Mouse (Mus musculus) hindbrain, embryonic 14.5 days (tissue): ENCODE measurements around the gene Pnp2. TPM values are rescaled to one million over a fixed set of nuclear protein-coding genes. Genes with fewer than 3 reads are reported as not detected.
"Not testable (repeated sequence)": the region's sequence is repeated elsewhere in the genome, so short reads cannot be mapped to it uniquely, and the experiment has no call there.

Experiments
- ATAC-seq: fragments of 200-750 bp; cut with Nextera tagmentation; 2 replicates; pipeline ENCODE4 v1.8.0; 2017; ENCODE audit warnings: moderate number of reproducible peaks, mild to moderate bottlenecking, moderate TSS enrichment, moderate library complexity; ENCODE audit not compliant: low FRiP score
- DNase-seq: peaks from one replicate; pipeline ENCODE4 v3.0.0-alpha.2; 2015; ENCODE audit warnings: low spot score
- H3K27ac ChIP-seq: fragments of 300-500 bp; sonication (generic); 2 replicates; pipeline ENCODE4 v1.5.1; 2014; ENCODE audit warnings: mild to moderate bottlenecking, moderate library complexity
- H3K27me3 ChIP-seq: fragments of 300-500 bp; sonication (generic); 2 replicates; pipeline ENCODE4 v1.6.1; 2014; ENCODE audit warnings: mild to moderate bottlenecking, low read length, mixed read lengths; ENCODE audit not compliant: control insufficient read depth, insufficient read depth
- H3K36me3 ChIP-seq: fragments of 300-500 bp; sonication (generic); replicated peaks from 2 replicates; pipeline ENCODE4 v1.6.1; 2014; ENCODE audit not compliant: control insufficient read depth, insufficient read depth
- H3K4me1 ChIP-seq: fragments of 300-500 bp; sonication (generic); replicated peaks from 2 replicates; pipeline ENCODE4 v1.6.1; 2014; ENCODE audit warnings: antibody characterized with exemption, low read length, mixed read lengths; ENCODE audit not compliant: control insufficient read depth, insufficient read depth
- H3K4me2 ChIP-seq: fragments of 300-500 bp; sonication (generic); replicated peaks from 2 replicates; pipeline ENCODE4 v1.6.1; 2014; ENCODE audit warnings: mild to moderate bottlenecking, moderate library complexity
- H3K4me3 ChIP-seq: fragments of 300-500 bp; sonication (generic); replicated peaks from 2 replicates; pipeline ENCODE4 v1.5.1; 2014; ENCODE audit warnings: mild to moderate bottlenecking, low read length
- H3K9ac ChIP-seq: fragments of 300-500 bp; sonication (generic); 2 replicates; pipeline ENCODE4 v1.6.1; 2014
- H3K9me3 ChIP-seq: fragments of 300-500 bp; sonication (generic); 2 replicates; pipeline ENCODE4 v1.6.1; 2016; ENCODE audit warnings: low read length; ENCODE audit not compliant: control insufficient read depth
- WGBS: fragments of 180-500 bp; shearing (Covaris S2); extraction: QIAGEN DNeasy Blood & Tissue Kit; methylation state at CpG from one replicate; pipeline ENCODE4 v1.1.7; 2014; 5-methylcytosine and 5-hydroxymethylcytosine counted together
- polyA plus RNA-seq: library from polyadenylated mRNA; unstranded; fragments of >200 nt; fragmentation: Nextera tagmentation; extraction: Ambion mirVana; gene quantifications from 2 replicates; pipeline ENCODE4 v1.2.1, GENCODE M21; 2014

The Pnp2 gene
- polyA plus RNA-seq, 1 experiment from 2014 or later: 1.1 TPM

DNA sequence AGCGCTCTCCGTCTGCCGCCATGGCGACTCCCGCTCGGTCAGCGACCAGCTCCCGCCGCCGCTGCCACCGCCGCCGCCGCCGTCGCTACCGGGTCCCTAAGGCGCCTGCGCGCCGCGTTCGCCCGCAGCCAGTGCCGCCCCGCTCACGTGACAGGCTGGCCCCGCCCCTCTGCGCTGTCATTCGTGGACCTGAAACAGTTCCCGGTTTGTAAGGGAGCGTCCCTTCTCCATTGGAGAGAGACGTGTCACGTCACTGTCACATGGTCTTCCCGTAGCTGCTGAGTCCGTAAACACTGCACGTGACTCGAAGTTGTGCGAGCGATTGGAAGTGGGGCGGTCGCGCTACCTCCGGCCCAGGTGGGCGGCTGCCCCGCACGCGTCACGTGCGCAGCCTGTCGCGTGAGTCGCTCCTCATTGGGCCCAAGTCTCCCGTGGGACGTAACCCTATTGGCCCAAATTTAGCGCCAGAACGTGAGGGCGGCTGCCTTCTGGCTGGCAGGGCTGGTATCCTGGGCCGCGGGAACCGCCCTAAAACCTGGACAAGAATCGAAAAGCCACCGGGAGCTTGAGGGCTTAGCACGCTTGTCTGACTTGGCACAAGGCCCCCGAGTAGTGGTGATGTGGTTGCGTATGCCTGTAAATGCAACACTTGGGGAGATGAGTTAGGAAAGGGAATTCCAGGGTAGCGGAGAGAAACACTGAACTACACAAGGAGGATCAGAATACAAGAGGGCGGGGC lies 24.9 kb upstream of the Pnp2 start, which contains the start of the genes Pip4p1 and Pnp:
Gene Pip4p1 (minus strand): TSS at position 103 of the 739 bp plus-strand sequence.
Gene Pnp (plus strand): TSS at position 329 of the 739 bp plus-strand sequence.
- Histone ChIP-seq H3K4me1 (peaks cover 23% of the 10 kb centered on the region), H3K36me3 (peaks cover 35% of the 10 kb centered on the region), H3K27me3 (no peaks in the 10 kb centered on the region), H3K4me3 (peak within 1 kb of the TSS; percentile 90), H3K9me3 (no peaks in the 10 kb centered on the region), H3K27ac (peak within 1 kb of the TSS; percentile 87), H3K4me2 (peak within 1 kb of the TSS; percentile 95), H3K9ac (peak within 1 kb of the TSS; percentile 100)
- peak; percentile 100 for ATAC-seq
- under 1% methylated on average over 67 of the region's 68 CpGs for WGBS
- DNase-seq: peak; percentile 98

DNA sequence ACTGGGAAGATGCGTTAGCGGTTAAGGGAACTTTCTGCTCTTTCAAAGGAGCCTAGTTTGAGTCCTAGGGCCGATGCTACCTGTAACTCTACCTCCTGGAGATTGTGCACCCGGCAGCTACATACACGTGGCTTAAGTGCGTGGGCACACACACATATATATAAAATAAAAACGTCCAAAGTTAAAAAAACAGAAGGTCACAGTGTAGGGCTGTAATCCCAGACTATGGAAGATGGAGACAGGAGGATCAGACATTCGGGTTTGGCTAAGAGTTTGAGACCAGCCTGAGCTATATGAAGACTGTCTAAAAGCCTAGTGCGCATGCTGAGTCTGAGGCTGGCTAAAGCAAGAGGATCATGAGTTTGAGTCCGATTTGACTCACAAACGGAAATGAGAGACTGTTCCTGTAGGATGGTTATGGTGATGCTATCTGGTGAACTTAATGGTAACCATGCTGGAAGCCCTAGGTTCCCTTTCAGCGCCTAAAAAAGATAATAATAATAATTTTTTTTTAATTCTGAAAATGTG lies 24.2 kb upstream of the Pnp2 start:
- Histone ChIP-seq H3K27me3 (no peaks in the 10 kb centered on the region), H3K36me3 (peaks cover 28% of the 10 kb centered on the region)
- 10% methylated on average over 12 of the region's 12 CpGs for WGBS

DNA sequence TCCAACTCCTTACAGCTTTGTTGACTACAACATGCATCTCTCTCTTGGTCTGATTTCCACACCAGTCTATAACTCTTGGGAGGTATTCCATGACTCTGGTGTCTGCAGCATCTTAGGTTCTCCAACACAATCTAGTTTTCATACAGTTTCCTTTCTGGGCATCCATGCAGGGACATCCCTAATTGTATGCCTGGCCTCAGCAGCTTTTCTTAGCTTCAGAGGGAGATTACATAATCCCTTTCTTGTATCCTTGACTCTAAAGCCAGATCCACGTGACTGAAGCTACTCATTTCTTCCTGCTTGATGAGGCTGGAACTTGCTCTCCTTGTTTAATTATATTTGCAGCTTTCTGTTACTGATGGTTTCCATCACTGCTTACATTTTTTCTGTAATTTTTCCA lies 19.1 kb upstream of the Pnp2 start:
- H3K36me3 ChIP-seq: no peaks in the 10 kb centered on the region
- DNase-seq: no peak
- H3K9ac ChIP-seq: no peak overlapping the region
- H3K4me3 ChIP-seq: no peak overlapping the region
- H3K4me1 ChIP-seq: peaks cover 3% of the 10 kb centered on the region; the same call in 1 of the 2 replicates
- no peak overlapping the region for H3K4me2 ChIP-seq
- H3K27me3 ChIP-seq: no peaks in the 10 kb centered on the region
- H3K9me3 ChIP-seq: no peaks in the 10 kb centered on the region
- WGBS: 76% methylated on average over 1 of the region's 1 CpGs
- no peak overlapping the region for H3K27ac ChIP-seq
- no peak for ATAC-seq

More for the DNA sequence above, 24.2 kb upstream of the Pnp2 start:
- peak overlapping the region; percentile 65 for H3K4me2 ChIP-seq
- no peaks in the 10 kb centered on the region for H3K9me3 ChIP-seq
- peak overlapping the region; percentile 90 for H3K4me3 ChIP-seq
- H3K27ac ChIP-seq: peak overlapping the region; percentile 85
- DNase-seq (no peak), ATAC-seq (no peak)
- peaks cover 17% of the 10 kb centered on the region; the same call in 1 of the 2 replicates for H3K4me1 ChIP-seq
- H3K9ac ChIP-seq: peak overlapping the region; percentile 59

DNA sequence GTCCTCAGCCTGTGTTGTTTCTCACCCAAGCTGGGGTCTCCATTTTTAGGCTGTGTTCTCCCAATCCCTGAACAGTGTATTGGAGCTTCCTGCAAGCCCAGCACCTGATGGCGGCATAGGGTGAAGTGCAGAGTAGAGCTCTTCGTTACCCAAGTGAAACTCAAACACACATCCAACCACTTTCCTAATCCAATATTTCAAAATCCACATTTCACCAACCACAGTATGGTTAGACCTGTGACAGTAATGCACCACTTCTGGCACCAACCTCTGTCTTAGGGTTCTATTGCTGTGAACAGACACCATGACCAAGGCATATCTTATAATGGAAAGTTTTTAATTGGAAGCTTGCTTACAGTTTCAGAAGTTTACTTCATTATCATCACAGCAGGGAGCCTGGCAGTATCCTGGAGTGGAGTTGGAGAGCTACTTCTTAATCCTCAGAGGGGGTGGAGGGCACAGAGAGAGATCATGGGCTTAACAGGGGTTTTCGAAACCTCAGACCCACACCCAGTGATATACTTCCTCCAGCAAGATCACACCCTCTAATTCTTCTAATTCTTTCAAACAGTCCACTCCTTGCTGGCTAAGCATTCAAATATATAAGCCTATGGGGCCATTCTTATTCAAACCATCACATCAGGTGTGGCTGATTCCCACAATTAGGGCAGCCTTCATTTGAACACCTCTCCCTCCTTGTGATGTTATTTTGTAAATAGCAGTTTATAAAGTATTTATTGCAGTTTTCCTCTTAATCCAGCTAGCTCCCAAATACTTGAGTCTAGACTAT lies 17.5 kb upstream of the Pnp2 start:
- WGBS: 87% methylated on average over 3 of the region's 3 CpGs
- Histone ChIP-seq H3K27me3 (no peaks in the 10 kb centered on the region), H3K9ac (no peak overlapping the region), H3K9me3 (no peaks in the 10 kb centered on the region), H3K36me3 (no peaks in the 10 kb centered on the region), H3K4me2 (no peak overlapping the region), H3K4me3 (no peak overlapping the region), H3K27ac (no peak overlapping the region), H3K4me1 (no peaks in the 10 kb centered on the region)
- no peak for DNase-seq
- ATAC-seq: no peak

DNA sequence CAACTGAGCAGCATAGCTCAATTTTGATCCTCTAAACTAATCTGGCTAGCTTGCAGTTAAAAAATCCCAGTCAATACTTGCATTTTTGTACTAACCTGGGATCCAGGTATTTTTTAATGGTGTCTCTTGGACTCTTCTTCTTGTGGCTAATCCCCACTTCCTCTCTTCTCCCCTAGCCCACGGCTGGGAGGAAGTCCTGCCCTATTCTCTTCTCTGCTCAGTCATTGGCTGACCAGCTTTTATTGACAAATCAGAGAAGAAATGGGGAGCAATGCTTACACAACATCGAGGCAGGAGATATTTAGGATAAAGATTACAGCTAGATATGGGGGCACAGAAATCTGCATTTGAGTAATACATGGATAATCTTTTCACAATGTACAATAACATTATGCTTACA lies 16.9 kb upstream of the Pnp2 start:
- 44% methylated on average over 2 of the region's 2 CpGs for WGBS
- Histone ChIP-seq H3K9me3 (no peaks in the 10 kb centered on the region), H3K4me3 (no peak overlapping the region), H3K9ac (no peak overlapping the region), H3K4me2 (no peak overlapping the region), H3K27ac (no peak overlapping the region), H3K27me3 (no peaks in the 10 kb centered on the region), H3K36me3 (no peaks in the 10 kb centered on the region), H3K4me1 (no peaks in the 10 kb centered on the region)
- ATAC-seq: no peak
- DNase-seq: no peak

DNA sequence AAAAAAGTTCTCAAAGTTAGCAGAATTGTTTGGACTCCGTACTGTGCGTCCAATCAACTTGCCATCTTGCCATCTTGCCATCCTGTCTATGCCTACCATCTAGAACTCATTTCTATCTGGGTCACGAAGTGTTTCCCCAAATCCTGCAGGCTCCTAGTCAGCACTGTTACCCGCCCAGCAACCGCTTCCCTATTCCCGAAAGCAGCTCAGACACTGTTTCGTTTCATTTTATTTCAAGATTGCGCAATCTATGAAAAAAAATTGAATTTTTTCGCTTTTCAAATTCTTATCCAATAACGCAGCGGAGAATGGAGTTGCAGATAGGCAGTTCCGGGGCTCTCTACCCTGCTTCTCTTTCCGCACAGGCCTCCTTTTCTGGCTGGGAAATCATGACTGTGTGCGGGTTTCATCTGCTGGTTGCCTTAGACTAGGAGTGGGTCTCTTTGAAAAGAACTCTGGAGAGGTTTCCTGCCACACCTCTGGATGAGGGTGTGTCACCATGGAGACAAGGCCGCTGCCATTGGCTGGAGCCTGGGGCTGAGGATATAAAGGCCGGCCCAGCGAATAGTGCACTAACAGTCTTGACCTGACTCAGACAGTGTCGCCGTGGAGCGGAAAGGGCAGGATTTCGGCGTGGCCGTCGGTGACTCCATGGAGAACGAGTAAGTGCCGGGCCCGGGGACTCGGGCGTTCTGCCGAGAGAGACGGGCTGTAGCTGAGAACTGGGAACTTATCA lies 11.7 kb upstream of the Pnp2 start, which contains the start of gene Gm49342:
Gene Gm49342 (plus strand): TSS at position 586 of the 736 bp plus-strand sequence.
- Histone ChIP-seq H3K4me1 (no peaks in the 10 kb centered on the region), H3K4me3 (peak within 1 kb of the TSS; percentile 43), H3K27me3 (no peaks in the 10 kb centered on the region), H3K9ac (peak within 1 kb of the TSS; percentile 60), H3K36me3 (no peaks in the 10 kb centered on the region), H3K4me2 (peak within 1 kb of the TSS; percentile 62), H3K27ac (peak within 1 kb of the TSS; percentile 82), H3K9me3 (no peaks in the 10 kb centered on the region)
- 18% methylated on average over 31 of the region's 31 CpGs for WGBS
- ATAC-seq (peak; percentile 96), DNase-seq (peak; percentile 80)

DNA sequence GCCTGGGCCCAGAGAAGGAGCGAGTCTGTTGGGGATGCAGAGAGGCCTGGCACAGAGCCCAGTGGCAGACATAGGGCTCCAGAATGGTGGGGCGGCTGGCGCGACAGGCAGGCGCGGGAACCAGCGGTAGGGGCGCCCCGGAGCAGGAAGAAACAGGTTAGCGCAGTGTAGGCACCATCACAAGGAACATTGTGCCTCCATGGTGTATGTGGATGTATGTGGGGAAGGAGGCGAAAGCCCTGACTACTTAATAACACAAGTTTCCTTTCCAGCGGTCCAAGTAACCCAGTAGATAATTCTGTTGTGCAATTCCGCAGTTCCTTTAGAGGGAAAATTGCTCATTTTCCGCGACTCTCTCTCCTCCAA lies 11.1 kb upstream of the Pnp2 start:
- peak overlapping the region; percentile 82 for H3K27ac ChIP-seq
- H3K9ac ChIP-seq: peak overlapping the region; percentile 60
- ATAC-seq: peak; percentile 97
- not testable (repeated sequence) for H3K27me3 ChIP-seq, H3K36me3 ChIP-seq, H3K9me3 ChIP-seq, H3K4me1 ChIP-seq
- peak overlapping the region; percentile 43 for H3K4me3 ChIP-seq
- peak overlapping the region; percentile 62 for H3K4me2 ChIP-seq
- 2% methylated on average over 14 of the region's 15 CpGs for WGBS
- peak; percentile 68 for DNase-seq

DNA sequence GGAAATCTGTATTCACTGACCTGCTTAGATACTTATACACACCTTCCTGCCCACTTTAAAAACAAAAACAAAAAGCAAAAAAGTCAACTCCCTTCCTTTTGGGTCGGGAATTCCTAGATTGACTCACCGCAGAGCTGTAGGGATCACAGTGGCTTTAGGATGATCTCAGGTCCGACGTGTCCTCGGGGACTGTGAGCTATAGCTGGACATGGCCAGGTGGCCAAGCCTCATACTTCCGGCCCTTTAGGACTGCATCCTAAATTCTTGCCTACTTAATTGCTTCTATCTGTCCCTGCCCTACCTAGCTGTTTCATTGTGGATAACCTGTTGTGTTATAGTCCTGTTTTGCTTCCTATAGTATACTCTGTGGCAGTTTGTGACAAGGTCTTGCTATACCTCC lies 10.7 kb upstream of the Pnp2 start:
- peak overlapping the region; percentile 43 for H3K4me3 ChIP-seq
- H3K27ac ChIP-seq: peak overlapping the region; percentile 82
- H3K4me2 ChIP-seq: peak overlapping the region; percentile 62
- H3K4me1 ChIP-seq, DNase-seq, H3K9me3 ChIP-seq, H3K36me3 ChIP-seq, ATAC-seq, H3K27me3 ChIP-seq: not testable (repeated sequence)
- peak overlapping the region; percentile 60 for H3K9ac ChIP-seq
- WGBS: 7% methylated on average over 6 of the region's 6 CpGs
